41 mouse cellular contexts compared by ENCODE assay signal in the genomic region with DNA sequence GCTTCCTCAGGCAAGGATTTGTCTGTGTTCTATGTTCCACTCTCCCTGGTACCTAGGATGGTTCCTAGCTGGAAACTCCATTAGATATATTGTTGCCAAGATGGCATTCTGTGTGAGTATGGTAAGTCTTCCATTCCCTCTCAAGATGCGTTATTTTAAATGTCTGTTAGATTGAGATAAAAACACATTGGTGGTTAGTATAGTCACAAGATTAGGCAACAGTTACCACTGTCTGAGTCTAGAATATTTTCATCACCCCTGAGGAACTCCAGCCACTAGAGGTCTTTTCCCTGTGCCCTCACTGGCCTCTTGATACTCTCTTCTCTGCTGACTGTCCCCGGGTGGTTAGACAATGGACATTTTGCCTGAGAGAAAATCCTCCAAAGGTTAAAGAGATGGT. TPM values are rescaled to one million over a fixed set of nuclear protein-coding genes. Genes with fewer than 3 reads are reported as not detected.
"Had no signal": no experiment of that assay in that cellular context is flagged by ENCODE, and none has a peak within 500 bp of the region (broad histone marks: within the 10 kb centered on the region; RNA-seq: fewer than 3 reads in every experiment).

No protein-coding gene starts in this region.

- H3K9me3 ChIP-seq: heart, embryonic 13.5 days; heart, embryonic 15.5 days; hindbrain, embryonic 12.5 days; hindbrain, embryonic 13.5 days; hindbrain, embryonic 15.5 days; intestine, embryonic 15.5 days; kidney, embryonic 15.5 days had no signal

- H3K4me3 ChIP-seq: heart, embryonic 12.5 days; heart, embryonic 13.5 days; heart, embryonic 15.5 days; hindbrain, embryonic 10.5 days; hindbrain, embryonic 12.5 days; hindbrain, embryonic 13.5 days; hindbrain, embryonic 15.5 days; intestine, embryonic 15.5 days; kidney, embryonic 15.5 days; layer of hippocampus, adult 2 months; left cerebral cortex, adult 2 months had no signal

- H3K27ac ChIP-seq: heart, embryonic 13.5 days; heart, embryonic 15.5 days; hindbrain, embryonic 10.5 days; hindbrain, embryonic 12.5 days; hindbrain, embryonic 13.5 days; hindbrain, embryonic 14.5 days; hindbrain, embryonic 15.5 days; hindbrain, postnatal 0 days; intestine, embryonic 15.5 days; kidney, embryonic 15.5 days; kidney, postnatal 0 days; layer of hippocampus, adult 2 months; left cerebral cortex, adult 2 months had no signal

- H3K9ac ChIP-seq: heart, embryonic 12.5 days; heart, embryonic 13.5 days; heart, embryonic 15.5 days; hindbrain, embryonic 12.5 days; hindbrain, embryonic 13.5 days; hindbrain, embryonic 14.5 days; hindbrain, embryonic 15.5 days; intestine, embryonic 15.5 days; kidney, embryonic 15.5 days had no signal

- H3K27me3 ChIP-seq: heart, embryonic 13.5 days; heart, embryonic 15.5 days; hindbrain, embryonic 12.5 days; hindbrain, embryonic 13.5 days; hindbrain, embryonic 15.5 days; intestine, embryonic 15.5 days; kidney, embryonic 15.5 days had no signal

- H3K4me1 ChIP-seq: heart, embryonic 12.5 days; heart, embryonic 13.5 days; heart, embryonic 15.5 days; hindbrain, embryonic 12.5 days; hindbrain, embryonic 13.5 days; hindbrain, embryonic 15.5 days; intestine, embryonic 15.5 days; kidney, embryonic 15.5 days had no signal

- DNase-seq: heart, postnatal 10 days; heart, postnatal 14 days; heart, postnatal 36 days; heart, postnatal 4 days; kidney, adult 11 months; kidney, adult 18-20 months; kidney, adult 2 months; kidney, adult 8-10 months; kidney, adult 9 months; kidney, postnatal 10 days; kidney, postnatal 14 days; kidney, postnatal 25 days; kidney, postnatal 36 days; kidney, postnatal 4 days; layer of hippocampus, adult 9-11 months; layer of hippocampus, postnatal 36 days had no signal

- H3K36me3 ChIP-seq: heart, embryonic 12.5 days; heart, embryonic 13.5 days; heart, embryonic 15.5 days; hindbrain, embryonic 10.5 days; hindbrain, embryonic 12.5 days; hindbrain, embryonic 13.5 days; hindbrain, embryonic 15.5 days; intestine, embryonic 15.5 days; kidney, embryonic 15.5 days had no signal

RNA-seq across cellular contexts. Expression of gene Pmfbp1, which starts 30.2 kb away (rescaled TPM):
- total RNA-seq: heart, postnatal 10 days; heart, postnatal 14 days; heart, postnatal 25 days; heart, postnatal 36 days; heart, postnatal 4 days; hematopoietic stem cell, adult 5-6 weeks had no signal
- polyA plus RNA-seq: heart, embryonic 12.5 days; heart, postnatal 0 days; inflammation-experienced regulatory T-cells, adult 6 months; intestine, embryonic 14.5 days; intestine, embryonic 15.5 days; intestine, embryonic 16.5 days; intestine, postnatal 0 days; kidney, adult 2 months; large intestine, adult 2 months had no signal

RNA-seq across cellular contexts. Expression of gene Hp, which starts 55.0 kb away (rescaled TPM):
- total RNA-seq: hindbrain, postnatal 0 days; layer of hippocampus, adult 18-20 months; layer of hippocampus, adult 2 months; layer of hippocampus, postnatal 14 days; layer of hippocampus, postnatal 25 days; layer of hippocampus, postnatal 36 days; left cerebral cortex, adult 2 months had no signal
